Mouse (Mus musculus): ENCODE data around the gene Gmpr. TPM values are rescaled to one million over a fixed set of nuclear protein-coding genes. Genes with fewer than 3 reads are reported as not detected.
A peak's percentile ranks its signal among the peaks of the same experiment; 100 is the strongest.

The Gmpr gene
- polyA plus RNA-seq, 1 experiment from 2014 or later = 39.3 TPM

DNA sequence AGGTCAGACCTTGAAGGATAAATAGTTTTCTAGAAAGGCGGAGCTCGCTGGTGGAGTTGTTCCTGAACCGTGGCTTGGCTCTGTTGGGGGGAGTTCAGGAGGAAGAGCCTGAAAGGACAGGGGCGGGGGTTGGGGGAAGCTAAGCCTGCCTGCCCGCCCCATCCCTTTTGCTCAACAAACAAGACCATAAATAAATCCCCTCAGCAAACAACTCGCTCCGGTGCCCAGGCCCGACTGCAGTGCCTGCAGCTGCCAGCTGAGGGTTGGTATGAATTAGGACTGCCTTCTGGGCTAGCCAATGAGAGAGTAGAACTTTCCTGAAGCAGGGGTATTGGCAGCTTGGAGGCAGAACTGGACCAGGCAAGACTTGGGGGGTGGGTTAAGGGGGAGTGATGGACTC lies 1.3 kb downstream of the Gmpr start:
- Histone ChIP-seq H3K9me3 (replicated peaks) (no peaks in the 10 kb centered on the region), H3K4me3 (replicated peaks) (peak overlapping the region; percentile 62), H3K27me3 (no peaks in the 10 kb centered on the region), H3K36me3 (no peaks in the 10 kb centered on the region), H3K4me2 (replicated peaks) (peak overlapping the region; percentile 91), H3K9ac (peak overlapping the region; percentile 53; the same call in 1 of the 2 replicates), H3K27ac (replicated peaks) (peak overlapping the region; percentile 68), H3K4me1 (peaks cover 25% of the 10 kb centered on the region)
- ATAC-seq (ENCODE audit: insufficient number of reproducible peaks, low FRiP score, low TSS enrichment, low read depth) = peak; percentile 40; the same call in 1 of the 2 replicates
- WGBS = 3% methylated on average over 8 of the region's 8 CpGs

DNA sequence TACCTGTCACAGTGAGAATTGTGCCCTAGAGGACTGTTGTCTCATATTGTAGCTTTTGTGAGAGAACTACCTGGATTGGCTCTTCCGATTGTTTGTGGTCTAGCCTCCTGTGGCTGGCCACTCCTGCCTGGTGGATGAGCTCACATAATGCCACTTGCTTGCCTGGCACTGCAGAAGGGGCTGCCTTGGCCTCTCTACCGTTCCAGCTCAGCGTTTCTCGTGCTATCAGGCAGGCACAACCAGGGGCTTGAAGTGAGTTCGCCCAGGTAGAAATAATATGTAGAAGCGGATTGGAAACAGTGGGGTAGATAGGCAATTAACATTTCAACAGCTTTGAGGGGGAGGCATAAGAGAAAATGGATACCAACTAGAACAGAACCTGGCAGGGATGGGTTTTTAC lies 2.1 kb downstream of the Gmpr start:
- Histone ChIP-seq H3K9ac (no peak overlapping the region), H3K4me1 (peaks cover 33% of the 10 kb centered on the region), H3K27me3 (no peaks in the 10 kb centered on the region), H3K27ac (replicated peaks) (no peak overlapping the region), H3K4me2 (replicated peaks) (no peak overlapping the region), H3K4me3 (replicated peaks) (no peak overlapping the region), H3K9me3 (replicated peaks) (no peaks in the 10 kb centered on the region), H3K36me3 (no peaks in the 10 kb centered on the region)
- 67% methylated on average over 6 of the region's 6 CpGs for WGBS
- ATAC-seq (ENCODE audit: insufficient number of reproducible peaks, low FRiP score, low TSS enrichment, low read depth) = no peak

DNA sequence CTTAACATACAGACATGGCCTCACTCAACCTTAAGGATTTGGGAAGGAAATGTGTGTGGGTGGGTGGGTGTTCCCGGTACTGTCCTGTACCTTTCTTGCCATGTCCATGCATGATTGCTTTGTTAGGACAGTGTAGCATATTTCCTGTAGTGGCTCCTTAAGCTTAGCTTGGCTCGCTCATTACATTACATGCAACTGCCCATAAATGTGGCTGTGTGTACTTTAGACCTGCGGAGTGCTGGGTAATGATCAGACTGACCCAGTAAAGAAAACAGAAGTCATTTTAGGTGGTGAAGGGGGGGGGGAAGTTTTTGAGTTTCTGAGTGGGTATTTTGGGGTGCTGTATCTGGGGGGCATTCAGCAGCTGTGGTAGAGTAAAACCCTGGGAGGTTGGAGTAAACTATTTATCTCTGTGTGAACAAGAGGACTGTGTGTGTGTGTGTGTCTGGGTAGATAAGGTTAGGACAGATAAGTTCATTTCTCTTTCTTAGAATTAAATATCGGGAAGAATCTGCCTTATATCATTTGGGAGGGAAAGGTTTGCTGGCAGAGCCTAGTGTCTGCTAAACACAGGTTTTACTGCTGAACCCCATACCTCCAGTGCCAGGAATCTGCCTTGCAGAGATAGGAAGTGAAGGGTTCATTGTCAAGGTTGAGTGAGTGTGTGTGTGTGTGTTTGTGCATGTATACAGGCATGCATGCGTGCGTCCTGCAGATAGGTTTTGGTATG lies 4.6 kb downstream of the Gmpr start:
- no peak overlapping the region for H3K4me3 ChIP-seq (replicated peaks)
- ATAC-seq (ENCODE audit: insufficient number of reproducible peaks, low FRiP score, low TSS enrichment, low read depth) = no peak
- H3K9ac ChIP-seq = no peak overlapping the region
- peak overlapping the region; percentile 34; the same call in 1 of the 2 replicates for H3K27ac ChIP-seq (replicated peaks)
- no peaks in the 10 kb centered on the region for H3K27me3 ChIP-seq
- H3K4me2 ChIP-seq (replicated peaks) = no peak overlapping the region
- peaks cover 56% of the 10 kb centered on the region for H3K4me1 ChIP-seq
- 82% methylated on average over 6 of the region's 6 CpGs for WGBS
- no peaks in the 10 kb centered on the region for H3K9me3 ChIP-seq (replicated peaks)
- no peaks in the 10 kb centered on the region for H3K36me3 ChIP-seq

DNA sequence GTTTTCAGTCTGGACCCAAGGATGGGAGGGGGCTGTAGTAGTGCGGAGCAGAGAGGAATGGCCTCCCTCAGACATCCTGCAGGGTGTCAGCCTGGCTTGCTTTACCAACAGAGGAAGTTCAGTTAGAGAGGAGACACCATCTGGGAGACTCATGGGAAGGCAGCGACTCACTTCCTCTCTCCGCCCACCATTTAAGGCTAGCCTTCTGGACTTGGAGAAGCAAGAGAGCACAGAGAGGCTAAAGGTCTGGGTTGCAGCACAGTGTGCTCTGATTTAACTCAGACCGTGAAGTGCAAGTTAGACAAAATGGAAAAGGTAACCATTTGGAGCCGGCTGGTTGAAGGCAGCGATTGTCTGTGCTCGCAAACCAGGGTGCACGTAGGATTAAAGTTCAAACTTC lies 5.3 kb downstream of the Gmpr start:
- Histone ChIP-seq H3K4me3 (replicated peaks) (no peak overlapping the region), H3K9me3 (replicated peaks) (no peaks in the 10 kb centered on the region), H3K27ac (replicated peaks) (peak overlapping the region; percentile 34; the same call in 1 of the 2 replicates), H3K9ac (no peak overlapping the region), H3K27me3 (no peaks in the 10 kb centered on the region), H3K4me2 (replicated peaks) (no peak overlapping the region), H3K4me1 (peaks cover 63% of the 10 kb centered on the region), H3K36me3 (no peaks in the 10 kb centered on the region)
- ATAC-seq (ENCODE audit: insufficient number of reproducible peaks, low FRiP score, low TSS enrichment, low read depth) = no peak
- WGBS = 62% methylated on average over 8 of the region's 8 CpGs

DNA sequence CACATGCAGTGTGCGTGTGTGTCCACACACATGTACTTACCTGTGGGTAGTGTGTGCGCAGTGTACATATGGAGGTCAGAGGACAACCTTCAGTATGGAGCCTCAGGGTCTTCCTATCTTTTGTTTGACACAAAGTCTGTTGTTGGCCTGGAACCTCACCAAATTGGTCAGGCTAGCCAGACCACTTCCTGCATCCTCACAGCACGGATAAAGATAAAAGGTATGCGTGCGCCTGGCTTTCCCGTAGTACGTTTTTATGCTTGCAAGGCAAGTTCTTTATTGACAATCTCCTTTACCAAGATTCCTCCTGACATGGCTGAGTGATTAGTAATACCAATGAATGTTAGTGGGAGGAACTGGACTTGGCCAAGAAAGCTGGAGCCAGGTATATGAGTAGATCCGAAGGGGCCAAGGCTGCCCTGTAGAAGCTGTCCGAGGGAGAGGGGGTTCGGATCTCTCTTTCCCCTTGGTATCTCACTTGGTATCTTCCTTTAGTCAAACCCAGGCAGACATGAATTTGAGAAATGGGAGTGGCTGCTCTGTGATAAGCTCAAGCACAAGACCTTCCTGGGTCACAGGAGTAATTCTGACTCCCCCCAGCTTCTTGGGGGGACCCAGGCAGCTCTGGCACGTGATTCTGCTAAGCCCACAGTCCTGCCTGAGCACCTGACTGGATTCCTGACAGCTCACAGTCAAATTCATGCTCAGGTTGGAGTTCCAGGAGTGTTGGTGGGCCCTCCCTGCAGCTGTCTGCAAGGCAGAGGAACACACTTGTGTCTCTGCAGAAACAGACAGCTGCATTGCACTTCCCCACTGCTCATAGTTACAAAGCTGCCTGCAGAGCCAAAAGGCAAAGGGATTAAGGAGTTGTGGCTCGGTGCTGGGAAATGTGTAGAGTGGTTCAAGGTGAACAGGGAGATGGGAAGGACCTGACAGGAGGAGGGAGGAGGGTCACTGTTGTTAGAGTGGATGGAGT lies 6.1 kb downstream of the Gmpr start:
- Histone ChIP-seq H3K27ac (replicated peaks) (0 out of 2 replicates have a peak overlapping the region, but pooled peaks have one; percentile 34), H3K4me3 (replicated peaks) (no peak overlapping the region), H3K4me2 (replicated peaks) (no peak overlapping the region), H3K9me3 (replicated peaks) (no peaks in the 10 kb centered on the region), H3K27me3 (no peaks in the 10 kb centered on the region), H3K36me3 (no peaks in the 10 kb centered on the region), H3K4me1 (peaks cover 60% of the 10 kb centered on the region), H3K9ac (no peak overlapping the region)
- WGBS = 69% methylated on average over 12 of the region's 12 CpGs
- ATAC-seq (ENCODE audit: insufficient number of reproducible peaks, low FRiP score, low TSS enrichment, low read depth) = no peak

DNA sequence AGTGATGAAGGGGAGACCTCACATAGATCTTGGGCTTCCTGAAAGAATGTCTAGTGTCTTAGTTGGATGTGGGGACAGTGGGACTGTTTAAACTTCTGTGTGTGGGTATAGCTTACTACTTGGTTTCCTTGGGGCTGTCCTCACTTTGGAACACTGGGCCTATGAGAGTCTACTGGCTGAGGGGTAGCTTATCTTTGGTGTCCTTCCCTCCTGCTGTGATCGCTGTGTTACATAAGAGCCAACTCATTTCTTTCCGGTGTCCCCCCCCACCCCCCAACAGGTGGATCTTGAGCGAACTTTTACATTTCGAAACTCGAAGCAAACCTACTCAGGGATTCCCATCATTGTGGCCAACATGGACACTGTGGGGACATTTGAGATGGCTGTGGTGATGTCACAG lies 6.9 kb downstream of the Gmpr start:
- Histone ChIP-seq H3K36me3 (no peaks in the 10 kb centered on the region), H3K4me3 (replicated peaks) (no peak overlapping the region), H3K4me1 (peaks cover 55% of the 10 kb centered on the region), H3K9me3 (replicated peaks) (no peaks in the 10 kb centered on the region), H3K4me2 (replicated peaks) (no peak overlapping the region), H3K27ac (replicated peaks) (no peak overlapping the region), H3K9ac (no peak overlapping the region), H3K27me3 (no peaks in the 10 kb centered on the region)
- no peak for ATAC-seq (ENCODE audit: insufficient number of reproducible peaks, low FRiP score, low TSS enrichment, low read depth)
- 85% methylated on average over 5 of the region's 5 CpGs for WGBS

DNA sequence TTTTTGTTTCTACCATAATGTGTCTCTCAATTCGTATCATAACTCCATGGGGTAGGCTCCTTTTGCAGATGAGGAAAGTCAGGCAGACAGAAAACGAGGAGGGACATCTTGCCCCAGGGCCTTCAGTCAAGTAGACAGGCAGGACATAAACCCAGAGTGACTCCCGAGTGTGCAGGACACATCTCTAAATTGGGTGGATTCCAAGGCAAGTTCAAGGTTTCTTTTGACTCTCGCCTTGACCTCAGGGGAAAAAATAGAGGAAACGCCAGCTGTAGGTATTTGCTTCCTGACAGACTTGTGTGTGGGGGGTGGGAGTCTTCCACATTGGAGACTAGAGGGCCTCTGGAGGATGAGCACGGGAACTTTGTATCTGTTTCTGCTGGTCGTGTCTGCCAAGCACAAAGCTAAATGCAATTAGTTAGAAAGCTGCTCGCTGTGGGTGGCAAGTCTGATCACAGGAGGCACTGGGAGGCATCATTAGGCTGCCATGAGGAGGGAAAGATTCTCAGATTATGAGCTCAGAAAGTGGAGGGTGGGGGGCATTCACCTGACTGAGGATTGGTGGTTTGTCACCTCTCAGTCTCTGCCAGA lies 7.7 kb downstream of the Gmpr start:
- WGBS = 18% methylated on average over 8 of the region's 8 CpGs
- no peaks in the 10 kb centered on the region for H3K36me3 ChIP-seq
- ATAC-seq (ENCODE audit: insufficient number of reproducible peaks, low FRiP score, low TSS enrichment, low read depth) = no peak
- no peaks in the 10 kb centered on the region for H3K27me3 ChIP-seq
- H3K4me1 ChIP-seq = peaks cover 55% of the 10 kb centered on the region
- no peak overlapping the region for H3K4me3 ChIP-seq (replicated peaks)
- no peak overlapping the region for H3K4me2 ChIP-seq (replicated peaks)
- no peak overlapping the region for H3K9ac ChIP-seq
- no peaks in the 10 kb centered on the region for H3K9me3 ChIP-seq (replicated peaks)
- H3K27ac ChIP-seq (replicated peaks) = peak overlapping the region; percentile 18; the same call in 1 of the 2 replicates

DNA sequence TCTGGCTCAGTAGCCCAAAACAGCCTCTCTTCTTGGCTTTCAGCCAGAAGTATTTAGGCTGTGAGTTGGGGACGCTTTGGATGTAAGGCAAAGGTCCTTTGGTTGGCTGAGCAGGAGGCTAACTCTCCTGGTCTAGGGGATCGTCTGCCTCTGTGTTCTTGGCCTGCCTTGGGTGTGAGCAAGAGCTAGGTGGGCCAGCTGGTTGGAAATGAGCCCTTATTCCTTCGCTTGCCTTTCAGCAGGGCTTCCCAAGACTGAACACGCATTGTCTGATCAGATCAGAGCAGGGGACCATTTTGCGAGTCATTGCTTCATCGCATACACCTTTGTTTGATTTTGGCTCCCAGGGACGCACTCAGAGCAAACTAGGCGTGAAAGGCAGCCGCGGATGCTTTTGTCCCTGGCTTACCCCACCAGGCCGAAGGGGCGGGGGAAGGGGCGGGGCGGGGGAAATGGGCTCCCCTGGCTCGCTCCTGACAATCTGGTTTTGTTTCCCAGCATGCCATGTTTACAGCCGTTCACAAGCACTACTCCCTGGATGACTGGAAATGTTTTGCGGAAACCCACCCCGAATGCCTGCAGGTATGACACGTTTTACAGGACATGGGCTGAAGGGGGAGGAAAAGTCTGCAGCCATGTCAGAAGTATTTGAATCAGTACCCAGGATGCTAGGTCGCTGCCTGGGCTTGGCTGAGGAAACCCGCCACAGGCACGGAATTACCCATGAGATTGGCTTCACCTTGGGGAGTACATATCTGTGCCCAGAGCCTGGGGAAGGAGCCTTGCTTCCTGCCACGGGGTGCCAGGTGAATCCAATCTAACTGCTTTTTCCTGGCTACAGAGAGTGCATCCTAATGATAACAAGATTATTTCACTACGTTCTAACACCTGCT lies 9.5 kb downstream of the Gmpr start:
- Histone ChIP-seq H3K27me3 (no peaks in the 10 kb centered on the region), H3K9ac (no peak overlapping the region), H3K4me3 (replicated peaks) (peak overlapping the region; percentile 22), H3K4me1 (peaks cover 55% of the 10 kb centered on the region), H3K4me2 (replicated peaks) (peak overlapping the region; percentile 54), H3K36me3 (0 out of 2 replicates have a peak, but pooled peaks cover 5% of the 10 kb centered on the region), H3K9me3 (replicated peaks) (no peaks in the 10 kb centered on the region), H3K27ac (replicated peaks) (peak overlapping the region; percentile 31)
- 5% methylated on average over 24 of the region's 24 CpGs for WGBS
- ATAC-seq (ENCODE audit: insufficient number of reproducible peaks, low FRiP score, low TSS enrichment, low read depth) = peak; percentile 77

DNA sequence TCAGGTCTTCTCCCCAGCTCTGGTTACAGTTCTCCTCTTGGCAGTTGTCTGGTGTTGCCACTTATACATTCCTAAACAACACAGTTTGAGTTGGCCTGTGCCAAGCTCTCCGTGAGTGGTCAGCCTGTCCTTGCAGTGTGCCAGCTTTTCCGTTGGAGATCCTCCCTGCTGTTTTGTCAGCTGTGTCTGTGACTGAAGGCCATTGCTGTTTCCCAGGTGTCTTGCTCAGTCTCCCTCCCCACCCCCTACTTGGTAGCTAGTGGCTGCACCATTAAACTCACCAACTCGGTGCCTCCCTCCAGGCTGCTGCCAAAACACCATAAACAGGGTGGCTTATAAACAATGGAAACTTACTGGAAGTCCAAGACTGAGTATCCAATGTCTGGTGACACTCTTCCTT lies 17.1 kb downstream of the Gmpr start:
- no peak overlapping the region for H3K4me2 ChIP-seq (replicated peaks)

DNA sequence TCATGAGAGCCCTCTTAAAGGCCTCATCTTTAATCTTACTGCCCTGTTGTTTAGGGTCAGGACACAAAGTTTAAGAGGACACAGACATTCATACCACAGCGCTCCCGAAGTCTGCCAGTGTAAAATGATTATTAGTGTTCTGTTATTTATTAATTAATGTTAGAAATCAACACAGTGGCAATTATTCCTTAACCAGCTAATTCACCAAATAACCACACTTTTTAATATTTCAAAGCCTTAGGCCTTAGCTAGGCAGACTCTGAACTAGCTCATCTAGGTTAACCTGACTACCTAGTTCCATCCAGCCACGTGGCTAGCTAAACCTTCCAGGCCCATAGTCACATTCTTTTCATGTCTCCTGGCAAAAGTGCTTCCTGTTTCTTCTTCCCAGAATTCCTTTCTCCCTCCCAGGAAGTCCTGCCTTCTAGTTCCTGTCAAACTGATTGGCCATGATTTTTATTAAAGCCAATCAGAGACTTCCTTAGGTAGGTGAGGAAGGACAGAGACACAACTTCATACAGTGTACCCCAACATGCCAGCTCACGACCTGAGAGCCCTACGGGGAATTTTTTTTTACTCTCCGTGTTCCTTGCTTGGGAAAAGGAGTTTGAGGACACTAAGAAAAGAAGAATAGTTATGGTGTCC lies 17.7 kb downstream of the Gmpr start:
- no peaks in the 10 kb centered on the region for H3K27me3 ChIP-seq
- H3K27ac ChIP-seq (replicated peaks) = no peak overlapping the region
- no peak overlapping the region for H3K4me2 ChIP-seq (replicated peaks)
- WGBS = 87% methylated on average over 6 of the region's 6 CpGs
- H3K9ac ChIP-seq = no peak overlapping the region
- H3K36me3 ChIP-seq = 0 out of 2 replicates have a peak, but pooled peaks cover 5% of the 10 kb centered on the region
- no peak for ATAC-seq (ENCODE audit: insufficient number of reproducible peaks, low FRiP score, low TSS enrichment, low read depth)
- H3K4me3 ChIP-seq (replicated peaks) = no peak overlapping the region
- H3K4me1 ChIP-seq = 0 out of 2 replicates have a peak, but pooled peaks cover 4% of the 10 kb centered on the region
- no peaks in the 10 kb centered on the region for H3K9me3 ChIP-seq (replicated peaks)

More for the DNA sequence above, 17.1 kb downstream of the Gmpr start:
- ATAC-seq (ENCODE audit: insufficient number of reproducible peaks, low FRiP score, low TSS enrichment, low read depth) = no peak
- 0 out of 2 replicates have a peak, but pooled peaks cover 4% of the 10 kb centered on the region for H3K4me1 ChIP-seq
- H3K4me3 ChIP-seq (replicated peaks) = no peak overlapping the region
- H3K36me3 ChIP-seq = 0 out of 2 replicates have a peak, but pooled peaks cover 5% of the 10 kb centered on the region
- whole genome bisulfite sequencing = 62% methylated on average over 3 of the region's 3 CpGs
- no peak overlapping the region for H3K27ac ChIP-seq (replicated peaks)
- no peak overlapping the region for H3K9ac ChIP-seq
- no peaks in the 10 kb centered on the region for H3K27me3 ChIP-seq
- H3K9me3 ChIP-seq (replicated peaks) = no peaks in the 10 kb centered on the region

Data from embryonic facial prominence, embryonic 15.5 days (tissue).